Mouse (Mus musculus): ENCODE measurements at regions not wholly inside any gene's neighbourhood (a gene's known extent, or its start where the extent isn't known, plus 50 kb on each side); places are given as distances from the start of the nearest gene placed in this dataset.

GRCm38 (mm10) chr17:47983286-47983685, 54.8 kb downstream of the 1700122O11Rik start:
- no peak for DNase-seq (ENCODE audit: low spot score in 2 of 2)

- no peak for DNase-seq (ENCODE audit: low spot score in 2 of 2)
Measured at GRCm38 (mm10) chr17:47981556-47982027, 56.5 kb downstream of the 1700122O11Rik start.

GRCm38 (mm10) chr17:47979266-47979665, 54.8 kb upstream of the Foxp4 start:
- DNase-seq (ENCODE audit: low spot score in 2 of 2), result no peak

GRCm38 (mm10) chr17:47978404-47979030, 54.1 kb upstream of the Foxp4 start:
- no peak for DNase-seq (ENCODE audit: low spot score in 2 of 2)

GRCm38 (mm10) chr17:47978001-47978400, 53.6 kb upstream of the Foxp4 start:
- no peak for DNase-seq (ENCODE audit: low spot score in 2 of 2)

- no peak for DNase-seq (ENCODE audit: low spot score in 2 of 2)
Measured at GRCm38 (mm10) chr17:47976999-47977357, 52.5 kb upstream of the Foxp4 start.

- DNase-seq (ENCODE audit: low spot score in 2 of 2), result peak; percentile 70 to 73
Measured at GRCm38 (mm10) chr17:47976061-47976998, 51.9 kb upstream of the Foxp4 start.

- peak in 1 of 2 experiments; percentile 29 for DNase-seq (ENCODE audit: low spot score in 2 of 2)
Measured at GRCm38 (mm10) chr17:47975281-47976060, 51.0 kb upstream of the Foxp4 start.

- DNase-seq (ENCODE audit: low spot score in 2 of 2), result peak in 1 of 2 experiments; percentile 12
Measured at GRCm38 (mm10) chr17:47974503-47974902, 50.1 kb upstream of the Foxp4 start.

All from adrenal gland, adult 18-20 months (tissue).